Mouse (Mus musculus): ENCODE measurements around the gene Slc22a1. TPM values are rescaled to one million over a fixed set of nuclear protein-coding genes. Genes with fewer than 3 reads are reported as not detected.

Gene Slc22a1
- polyA plus RNA-seq, 1 experiment: not detected

DNA sequence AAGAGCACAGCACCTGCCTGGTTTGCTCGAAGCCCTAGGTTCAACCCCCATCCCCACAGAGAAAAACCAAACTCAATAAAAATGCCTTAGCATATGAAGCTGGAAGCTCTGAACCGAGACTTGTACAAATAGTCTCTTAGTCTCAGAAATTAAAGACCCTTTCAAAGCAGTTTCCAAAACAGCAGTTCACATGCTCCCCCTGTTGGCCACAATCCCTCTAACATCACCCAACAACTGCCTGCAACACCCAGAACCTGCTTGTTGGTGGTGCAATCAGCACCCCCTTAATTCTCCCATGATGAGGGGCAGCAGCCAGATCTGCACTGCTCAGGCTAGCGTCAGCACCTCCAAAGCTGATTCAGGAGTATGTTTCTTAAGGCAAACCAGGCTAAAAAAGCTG, 13.9 kb upstream of the Slc22a1 start:
- Histone ChIP-seq H3K4me3 (no peak overlapping the region), H3K27me3 (ENCODE audit: control insufficient read depth, insufficient read depth, insufficient read length) (no peaks in the 10 kb centered on the region), H3K4me2 (ENCODE audit: low read depth) (no peak overlapping the region), H3K79me2 (ENCODE audit: control insufficient read depth, insufficient read depth) (no peaks in the 10 kb centered on the region), H3ac (ENCODE audit: control insufficient read depth, insufficient read length) (no peak overlapping the region), H3K36me3 (ENCODE audit: control insufficient read depth, insufficient read depth) (peaks cover 5% of the 10 kb centered on the region)
- TF ChIP-seq REST (IDR thresholded peaks at IDR 0.05; ENCODE audit: insufficient read depth, insufficient read length): no peak
- TF ChIP-seq TCF3 (IDR thresholded peaks at IDR 0.05; ENCODE audit: insufficient read length, low read depth): no peak
- TF ChIP-seq CEBPB (IDR thresholded peaks at IDR 0.05; ENCODE audit: insufficient read depth, poor library complexity, severe bottlenecking): no peak
- TF ChIP-seq SRF (IDR thresholded peaks at IDR 0.05; ENCODE audit: control insufficient read depth, insufficient read length, low read depth): no peak
- no peak for TF ChIP-seq TCF12 (IDR thresholded peaks at IDR 0.05; ENCODE audit: insufficient read depth, poor library complexity, severe bottlenecking)
- TF ChIP-seq E2F4 (IDR thresholded peaks at IDR 0.05; ENCODE audit: insufficient read depth): no peak
- no peak for TF ChIP-seq POLR2AphosphoS2 (IDR thresholded peaks at IDR 0.05; ENCODE audit: insufficient read length, low read depth)
- TF ChIP-seq USF1 (IDR thresholded peaks at IDR 0.05; ENCODE audit: low read depth): no peak
- TF ChIP-seq MYOD1 (IDR thresholded peaks at IDR 0.05; ENCODE audit: control insufficient read depth in 1 of 3, insufficient read length in 2 of 3, low read depth in 2 of 3): no peak
- TF ChIP-seq MYOG (IDR thresholded peaks at IDR 0.05; ENCODE audit: control insufficient read depth in 1 of 3, insufficient read depth in 1 of 3, insufficient read length in 2 of 3, low read depth in 2 of 3): no peak
- no peak for TF ChIP-seq POLR2A (IDR thresholded peaks at IDR 0.05; ENCODE audit: insufficient read length, low read depth)
- no peak for TF ChIP-seq MAX (IDR thresholded peaks at IDR 0.05; ENCODE audit: low read depth)

DNA sequence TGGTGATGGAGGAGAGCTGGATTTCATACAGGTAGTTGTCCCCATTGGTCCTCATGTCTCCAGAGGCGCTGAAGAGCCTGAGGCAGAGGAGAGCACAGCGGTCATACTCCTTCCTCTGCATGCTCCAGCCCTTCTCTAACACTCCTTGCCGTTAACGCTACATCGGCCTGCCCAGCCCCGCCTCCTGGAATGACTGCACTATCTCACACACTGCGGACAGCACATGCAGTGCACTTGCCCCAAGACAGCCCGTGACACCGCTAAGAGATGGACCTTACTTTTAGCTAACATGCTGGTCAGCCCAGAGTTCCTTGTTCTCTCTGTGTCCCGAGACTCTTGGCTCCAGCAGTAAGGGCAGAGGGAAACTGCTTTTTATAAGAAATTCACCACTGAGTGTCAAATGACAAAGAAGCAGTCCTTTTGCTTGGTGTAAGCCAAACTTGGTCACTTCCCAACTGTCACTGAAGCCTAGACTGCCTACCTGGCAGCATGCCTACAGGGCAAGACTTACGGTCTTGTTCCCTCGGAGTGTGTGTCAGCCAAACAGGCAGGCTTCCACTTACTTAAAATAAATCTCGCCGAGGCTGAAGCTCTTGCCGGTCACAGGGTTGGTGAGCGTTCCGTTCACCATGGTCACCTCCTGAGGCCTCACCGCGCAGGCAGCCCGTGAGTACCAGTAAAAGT, 12.9 kb upstream of the Slc22a1 start:
- H3K4me2 ChIP-seq (ENCODE audit: low read depth): no peak overlapping the region
- peaks cover 5% of the 10 kb centered on the region for H3K36me3 ChIP-seq (ENCODE audit: control insufficient read depth, insufficient read depth)
- H3K27me3 ChIP-seq (ENCODE audit: control insufficient read depth, insufficient read depth, insufficient read length): no peaks in the 10 kb centered on the region
- TF ChIP-seq MYOG (IDR thresholded peaks at IDR 0.05; ENCODE audit: control insufficient read depth in 1 of 3, insufficient read depth in 1 of 3, insufficient read length in 2 of 3, low read depth in 2 of 3) (no peak), CEBPB (IDR thresholded peaks at IDR 0.05; ENCODE audit: insufficient read depth, poor library complexity, severe bottlenecking) (no peak), REST (IDR thresholded peaks at IDR 0.05; ENCODE audit: insufficient read depth, insufficient read length) (no peak), POLR2A (IDR thresholded peaks at IDR 0.05; ENCODE audit: insufficient read length, low read depth) (no peak), MYOD1 (IDR thresholded peaks at IDR 0.05; ENCODE audit: control insufficient read depth in 1 of 3, insufficient read length in 2 of 3, low read depth in 2 of 3) (no peak), TCF3 (IDR thresholded peaks at IDR 0.05; ENCODE audit: insufficient read length, low read depth) (no peak), MAX (IDR thresholded peaks at IDR 0.05; ENCODE audit: low read depth) (no peak), E2F4 (IDR thresholded peaks at IDR 0.05; ENCODE audit: insufficient read depth) (no peak), POLR2AphosphoS2 (IDR thresholded peaks at IDR 0.05; ENCODE audit: insufficient read length, low read depth) (no peak), USF1 (IDR thresholded peaks at IDR 0.05; ENCODE audit: low read depth) (no peak), TCF12 (IDR thresholded peaks at IDR 0.05; ENCODE audit: insufficient read depth, poor library complexity, severe bottlenecking) (no peak), SRF (IDR thresholded peaks at IDR 0.05; ENCODE audit: control insufficient read depth, insufficient read length, low read depth) (no peak)
- H3K4me3 ChIP-seq: no peak overlapping the region
- no peak overlapping the region for H3ac ChIP-seq (ENCODE audit: control insufficient read depth, insufficient read length)
- H3K79me2 ChIP-seq (ENCODE audit: control insufficient read depth, insufficient read depth): no peaks in the 10 kb centered on the region

DNA sequence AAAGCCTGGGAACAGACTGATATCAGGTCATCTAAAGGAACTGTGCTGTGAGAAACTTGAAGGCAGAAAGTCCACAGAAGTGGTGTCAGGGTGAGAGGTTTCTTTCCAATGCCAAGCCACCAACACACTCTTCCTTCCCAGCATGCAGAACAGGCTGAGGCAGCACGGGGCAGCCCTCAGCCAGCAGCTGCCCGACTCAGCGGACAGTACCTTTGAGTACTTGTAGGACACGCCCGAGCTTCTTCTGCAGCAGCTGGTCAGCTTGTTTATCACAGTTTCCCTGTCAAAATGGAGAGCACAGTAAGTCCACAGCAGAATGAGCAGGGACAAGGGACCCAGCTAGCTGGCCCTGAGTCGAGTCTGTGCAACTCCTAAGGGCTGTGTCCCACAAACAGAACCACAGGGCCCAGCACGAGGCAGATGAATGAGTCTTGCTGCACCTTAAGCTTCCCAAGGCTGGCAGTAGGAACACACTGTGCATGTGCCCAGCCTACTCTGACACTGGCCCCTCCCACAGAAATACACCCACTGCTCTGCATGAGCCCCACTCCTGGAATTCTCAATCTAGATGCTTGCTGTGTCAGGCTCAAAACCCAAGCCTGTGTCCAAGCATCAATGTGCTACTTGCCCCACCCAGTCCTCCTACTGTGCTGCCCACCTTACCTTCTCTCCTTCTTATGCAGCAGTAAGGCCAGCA, 9.4 kb upstream of the Slc22a1 start:
- H3K4me3 ChIP-seq: no peak overlapping the region
- no peak overlapping the region for H3K4me2 ChIP-seq (ENCODE audit: low read depth)
- peaks cover 5% of the 10 kb centered on the region for H3K36me3 ChIP-seq (ENCODE audit: control insufficient read depth, insufficient read depth)
- H3K27me3 ChIP-seq (ENCODE audit: control insufficient read depth, insufficient read depth, insufficient read length): no peaks in the 10 kb centered on the region
- TF ChIP-seq E2F4 (IDR thresholded peaks at IDR 0.05; ENCODE audit: insufficient read depth) (no peak), MAX (IDR thresholded peaks at IDR 0.05; ENCODE audit: low read depth) (no peak), MYOG (IDR thresholded peaks at IDR 0.05; ENCODE audit: control insufficient read depth in 1 of 3, insufficient read depth in 1 of 3, insufficient read length in 2 of 3, low read depth in 2 of 3) (peak in 1 of 3 experiments; percentile 56), POLR2A (IDR thresholded peaks at IDR 0.05; ENCODE audit: insufficient read length, low read depth) (no peak), USF1 (IDR thresholded peaks at IDR 0.05; ENCODE audit: low read depth) (no peak), MYOD1 (IDR thresholded peaks at IDR 0.05; ENCODE audit: control insufficient read depth in 1 of 3, insufficient read length in 2 of 3, low read depth in 2 of 3) (peak in 1 of 3 experiments; percentile 58), REST (IDR thresholded peaks at IDR 0.05; ENCODE audit: insufficient read depth, insufficient read length) (no peak)
- no peak overlapping the region for H3ac ChIP-seq (ENCODE audit: control insufficient read depth, insufficient read length)
- no peaks in the 10 kb centered on the region for H3K79me2 ChIP-seq (ENCODE audit: control insufficient read depth, insufficient read depth)

DNA sequence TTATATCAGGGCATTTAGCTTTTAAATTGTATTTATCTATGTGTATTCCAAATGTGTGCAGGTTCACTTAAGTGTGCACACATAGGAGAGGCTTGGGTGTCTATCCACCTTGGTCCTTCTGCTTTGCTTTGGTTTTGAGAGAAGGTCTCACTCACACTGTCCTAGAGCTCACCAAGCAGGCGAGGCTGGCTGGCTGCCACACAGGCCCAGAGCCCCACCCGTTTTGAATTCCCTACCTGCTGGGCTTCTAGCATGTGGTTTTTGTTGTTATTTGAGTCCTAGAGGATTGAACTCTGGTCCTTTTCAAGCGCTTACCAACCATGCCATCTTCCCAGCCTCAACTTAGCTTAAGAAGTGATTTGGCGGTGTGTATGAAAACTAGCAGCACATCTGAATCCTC, 8.8 kb upstream of the Slc22a1 start:
- Histone ChIP-seq H3K4me3 (no peak overlapping the region), H3K27me3 (ENCODE audit: control insufficient read depth, insufficient read depth, insufficient read length) (no peaks in the 10 kb centered on the region), H3K36me3 (ENCODE audit: control insufficient read depth, insufficient read depth) (peaks cover 4% of the 10 kb centered on the region), H3K79me2 (ENCODE audit: control insufficient read depth, insufficient read depth) (no peaks in the 10 kb centered on the region), H3K4me2 (ENCODE audit: low read depth) (no peak overlapping the region), H3ac (ENCODE audit: control insufficient read depth, insufficient read length) (no peak overlapping the region)
- TF ChIP-seq MAX (IDR thresholded peaks at IDR 0.05; ENCODE audit: low read depth) (no peak), MYOD1 (IDR thresholded peaks at IDR 0.05; ENCODE audit: control insufficient read depth in 1 of 3, insufficient read length in 2 of 3, low read depth in 2 of 3) (no peak), USF1 (IDR thresholded peaks at IDR 0.05; ENCODE audit: low read depth) (no peak), REST (IDR thresholded peaks at IDR 0.05; ENCODE audit: insufficient read depth, insufficient read length) (no peak), TCF3 (IDR thresholded peaks at IDR 0.05; ENCODE audit: insufficient read length, low read depth) (no peak), POLR2A (IDR thresholded peaks at IDR 0.05; ENCODE audit: insufficient read length, low read depth) (no peak), E2F4 (IDR thresholded peaks at IDR 0.05; ENCODE audit: insufficient read depth) (no peak), MYOG (IDR thresholded peaks at IDR 0.05; ENCODE audit: control insufficient read depth in 1 of 3, insufficient read depth in 1 of 3, insufficient read length in 2 of 3, low read depth in 2 of 3) (no peak), CEBPB (IDR thresholded peaks at IDR 0.05; ENCODE audit: insufficient read depth, poor library complexity, severe bottlenecking) (no peak), TCF12 (IDR thresholded peaks at IDR 0.05; ENCODE audit: insufficient read depth, poor library complexity, severe bottlenecking) (no peak), SRF (IDR thresholded peaks at IDR 0.05; ENCODE audit: control insufficient read depth, insufficient read length, low read depth) (no peak)
